Mouse (Mus musculus): ENCODE results near the gene Rbks. TPM values are rescaled to one million over a fixed set of nuclear protein-coding genes. Genes with fewer than 3 reads are reported as not detected.

The Rbks gene
- polyA plus RNA-seq (2014; fragmentation: Illumina TruSeq; extraction: RNeasy Lipid Tissue Mini Kit (QIAGEN cat#74804); ENCODE audit: low replicate concordance), result 16.0 TPM

DNA sequence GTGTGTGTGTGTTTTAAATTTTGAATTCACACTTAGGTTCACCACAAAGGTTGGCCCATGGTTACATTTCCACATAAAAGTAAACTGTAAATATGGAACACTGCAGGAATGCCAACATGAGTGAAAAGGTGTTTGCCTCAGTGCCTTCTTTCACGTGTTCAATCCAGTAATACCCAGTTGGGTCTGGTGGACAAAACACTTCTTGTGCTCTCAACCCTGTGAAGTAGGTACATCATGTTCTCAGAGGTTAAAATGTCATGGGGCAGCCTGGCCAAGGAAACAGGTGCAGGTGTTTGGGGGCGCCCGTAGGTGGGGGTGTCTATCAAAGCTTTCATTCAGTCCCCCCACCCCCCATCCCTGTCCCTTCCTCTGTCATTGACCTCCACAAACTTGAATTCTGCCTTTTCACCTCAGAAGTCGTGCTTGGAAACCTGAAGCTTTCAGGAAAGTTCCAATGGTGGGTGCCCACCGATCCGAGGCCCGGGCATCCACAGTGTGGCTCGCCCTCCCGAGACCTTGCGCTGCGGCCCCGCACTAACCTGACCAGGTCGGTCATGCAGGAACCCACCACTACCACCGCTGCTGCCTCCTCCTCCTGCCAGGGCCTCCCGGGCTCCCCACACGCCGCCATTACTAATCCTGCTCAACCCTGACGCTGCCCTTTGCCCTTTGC lies at the start of gene Rbks:
TSS of gene Rbks (minus strand) at position 657 of the 673 bp plus-strand sequence.

DNA sequence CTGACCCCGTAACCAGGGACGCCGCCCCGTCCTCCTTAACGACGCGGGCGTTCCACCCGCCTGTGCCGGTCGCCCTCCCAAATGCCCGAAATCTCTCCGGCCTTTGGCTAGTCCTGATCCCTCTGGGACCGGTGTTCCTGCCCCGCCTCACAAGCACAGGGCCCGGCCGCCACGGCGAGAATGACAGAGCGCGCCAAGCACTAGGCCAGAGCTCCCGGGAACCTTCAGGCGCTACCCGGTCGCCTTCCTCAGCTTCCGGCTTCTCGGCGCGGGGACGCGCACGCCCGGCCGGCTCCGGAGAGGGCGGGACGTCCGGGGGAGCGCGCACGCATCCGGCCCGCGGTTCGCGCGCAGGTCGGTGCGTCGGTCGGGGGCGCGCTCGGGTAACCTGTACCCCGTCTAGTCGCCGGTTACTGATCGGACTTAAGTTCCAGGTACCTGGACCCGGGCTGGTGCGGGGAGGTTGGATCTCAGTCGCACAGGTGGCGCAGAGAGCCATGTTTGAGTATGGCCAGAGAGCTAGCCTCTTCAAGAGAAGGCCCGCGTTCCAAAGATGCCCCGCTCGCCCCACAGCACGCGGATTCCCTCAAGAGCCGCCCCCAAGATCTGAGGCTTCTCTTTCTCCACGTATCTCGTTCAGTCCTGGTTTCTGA lies 343 bp upstream of the Rbks start, which contains the start of gene Babam2:
TSS of gene Babam2 (plus strand) at position 41 of the 653 bp plus-strand sequence.

DNA sequence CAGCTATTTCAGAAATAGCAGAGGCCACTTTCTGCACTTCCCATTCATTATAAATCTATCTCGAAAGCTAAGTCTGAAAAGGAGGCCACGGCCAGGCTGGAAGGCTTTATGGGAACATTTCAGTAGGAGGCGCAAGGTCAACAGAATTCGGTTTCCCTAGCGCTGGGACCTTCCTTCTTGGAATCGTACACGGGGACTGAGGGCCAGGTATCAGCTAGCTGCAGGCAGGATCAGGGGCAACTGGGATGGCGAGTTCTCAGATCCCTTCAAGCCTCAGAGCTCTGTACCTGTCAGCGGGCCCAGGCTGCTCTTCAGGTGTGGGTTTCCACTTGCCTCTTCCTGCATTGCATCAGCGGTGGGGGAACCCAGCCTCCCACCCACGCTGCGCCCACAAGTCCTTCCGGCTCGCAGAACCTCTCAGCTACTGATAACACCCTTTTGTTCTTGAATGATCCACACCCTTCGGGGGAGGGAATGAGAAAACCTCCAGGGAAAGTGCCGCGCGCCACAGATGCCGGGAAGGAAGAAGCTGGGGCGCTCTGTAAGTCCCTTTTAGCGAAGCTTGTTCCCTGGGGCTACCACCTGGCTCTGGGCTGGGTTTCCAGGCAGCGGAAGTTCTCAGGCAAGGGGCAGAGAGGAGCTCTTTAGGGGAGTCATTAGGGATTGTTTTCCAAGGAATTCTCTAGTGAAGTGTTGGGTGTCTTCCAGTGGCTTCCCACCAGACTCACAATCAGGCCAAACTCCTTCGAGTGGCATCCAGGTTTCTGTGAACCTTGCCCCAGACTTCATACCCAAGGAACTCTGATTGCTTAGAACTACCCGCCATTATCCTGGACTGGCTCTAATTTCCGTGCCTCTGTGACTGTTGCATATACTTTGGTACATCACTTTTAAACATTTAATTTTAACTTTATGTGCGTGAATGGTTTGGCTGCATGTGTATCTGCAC lies 100.7 kb downstream of the Rbks start, which contains the start of gene Mrpl33:
TSS of gene Mrpl33 (plus strand) at position 455 of the 949 bp plus-strand sequence.

Other genes with a start within 250 kb of the Rbks start
- gene Zfp512, start 245.2 kb downstream of the Rbks start, polyA plus RNA-seq (2014; fragmentation: Illumina TruSeq; extraction: RNeasy Lipid Tissue Mini Kit (QIAGEN cat#74804); ENCODE audit: low replicate concordance), result 14.9 TPM
- not detected for gene 4930548H24Rik, start 211.9 kb downstream of the Rbks start, polyA plus RNA-seq (2014; fragmentation: Illumina TruSeq; extraction: RNeasy Lipid Tissue Mini Kit (QIAGEN cat#74804); ENCODE audit: low replicate concordance)
- 10.0 TPM for gene Gpn1, start 202.9 kb downstream of the Rbks start, polyA plus RNA-seq (2014; fragmentation: Illumina TruSeq; extraction: RNeasy Lipid Tissue Mini Kit (QIAGEN cat#74804); ENCODE audit: low replicate concordance)
- gene Slc4a1ap, start 170.6 kb downstream of the Rbks start, polyA plus RNA-seq (2014; fragmentation: Illumina TruSeq; extraction: RNeasy Lipid Tissue Mini Kit (QIAGEN cat#74804); ENCODE audit: low replicate concordance), result 42.0 TPM
- gene Supt7l, start 169.8 kb downstream of the Rbks start, polyA plus RNA-seq (2014; fragmentation: Illumina TruSeq; extraction: RNeasy Lipid Tissue Mini Kit (QIAGEN cat#74804); ENCODE audit: low replicate concordance), result 8.6 TPM
- 39.9 TPM for gene Mrpl33, start 100.7 kb downstream of the Rbks start, polyA plus RNA-seq (2014; fragmentation: Illumina TruSeq; extraction: RNeasy Lipid Tissue Mini Kit (QIAGEN cat#74804); ENCODE audit: low replicate concordance)
- 59.5 TPM for gene Babam2, start 57 bp upstream of the Rbks start, polyA plus RNA-seq (2014; fragmentation: Illumina TruSeq; extraction: RNeasy Lipid Tissue Mini Kit (QIAGEN cat#74804); ENCODE audit: low replicate concordance)